Mouse (Mus musculus) urinary bladder, postnatal 10 days (tissue): ENCODE measurements at regions not wholly inside any gene's neighbourhood (a gene's known extent, or its start where the extent isn't known, plus 50 kb on each side); places are given as distances from the start of the nearest gene placed in this dataset.

Source experiments
- DNase-seq: peaks from one replicate; pipeline ENCODE4 v3.0.0; 2022; ENCODE audit warnings: low spot score

DNA sequence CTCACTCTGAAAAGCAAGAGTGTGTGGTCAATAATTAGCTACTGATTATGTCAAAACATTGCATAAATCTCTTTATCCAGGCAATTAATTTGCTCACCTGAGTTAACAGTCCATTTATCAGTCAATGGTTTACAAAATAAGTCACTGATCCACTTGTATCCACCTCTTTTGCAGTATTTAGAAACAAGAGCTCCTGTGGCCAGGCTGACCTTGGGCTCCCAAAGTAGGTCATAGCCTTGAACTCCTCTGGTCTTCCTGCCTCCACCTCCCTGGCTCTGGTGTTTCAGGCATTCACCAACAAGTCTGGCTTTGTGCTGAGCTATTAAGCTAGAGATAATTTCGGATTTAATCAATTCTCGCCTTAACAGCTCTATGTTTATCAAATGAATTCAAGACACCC is 675.8 kb upstream of the Tmem132c start:
- DNase-seq, result no peak

- no peak for DNase-seq
Measured at GRCm38 (mm10) chr5:126566226-126566625, 675.4 kb upstream of the Tmem132c start.

DNA sequence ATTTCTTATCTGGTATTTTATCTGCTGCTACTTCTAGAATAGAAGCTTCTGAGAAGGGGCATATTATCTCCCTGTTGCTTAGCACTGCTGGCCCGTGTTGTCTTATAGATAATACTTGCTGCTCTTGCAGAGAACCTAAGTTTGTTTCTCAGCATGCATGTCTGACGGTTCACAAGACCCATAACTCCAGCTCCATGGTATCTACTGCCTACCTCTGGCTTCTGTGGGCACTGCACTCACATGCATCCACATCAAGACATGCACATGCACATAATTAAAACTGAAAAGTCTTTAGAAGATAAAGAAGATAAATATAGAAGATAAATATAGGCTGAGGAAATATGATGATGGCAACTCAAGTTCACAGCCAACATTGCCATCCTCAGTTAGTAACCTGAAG is 667.8 kb upstream of the Tmem132c start:
- no peak for DNase-seq

DNA sequence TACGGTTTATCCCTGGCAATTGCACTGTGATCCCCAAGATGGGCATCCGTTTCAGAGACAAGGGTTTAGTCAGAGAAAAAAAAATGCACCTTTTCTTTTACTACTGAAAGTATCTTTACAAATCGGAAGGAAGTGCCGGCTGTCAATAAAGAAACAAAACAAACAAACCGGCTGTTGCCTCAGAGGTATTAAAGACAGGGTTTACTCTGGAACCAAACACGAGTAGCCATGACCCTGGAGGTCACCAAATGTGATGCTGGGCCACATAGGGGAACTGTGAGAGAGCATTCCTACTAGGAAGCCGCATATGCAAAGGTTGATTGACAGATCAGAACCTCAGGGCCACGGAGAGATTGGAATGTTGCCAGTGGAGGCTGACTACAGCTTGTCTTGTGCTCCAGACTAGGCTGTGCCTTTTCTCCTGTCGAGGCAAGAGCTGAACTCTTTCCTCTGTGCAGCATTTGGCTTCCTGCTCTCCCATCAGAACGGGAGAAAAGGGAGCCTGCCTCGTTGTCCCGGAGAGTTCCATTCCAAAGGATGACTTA is 643.8 kb upstream of the Tmem132c start:
- no peak for DNase-seq

DNA sequence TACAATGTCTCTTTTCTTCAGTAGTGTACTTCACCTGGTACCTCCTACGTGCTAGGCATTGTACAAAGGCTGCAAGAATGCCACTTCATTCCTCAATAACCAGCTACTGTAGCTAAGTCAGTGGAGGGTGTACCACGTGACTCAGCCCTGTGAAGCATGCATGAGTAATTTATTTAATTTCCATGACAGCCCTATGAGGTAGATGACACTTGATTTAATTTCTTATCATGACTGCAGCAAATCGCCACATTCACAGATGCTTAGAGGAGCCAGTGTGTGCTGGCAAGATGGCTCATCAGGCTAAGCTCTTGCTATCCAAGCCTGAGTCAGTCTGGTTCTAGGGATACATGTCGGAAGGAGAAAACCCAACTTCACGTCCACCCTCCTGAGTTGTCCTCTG is 642.0 kb upstream of the Tmem132c start:
- DNase-seq, result no peak

DNA sequence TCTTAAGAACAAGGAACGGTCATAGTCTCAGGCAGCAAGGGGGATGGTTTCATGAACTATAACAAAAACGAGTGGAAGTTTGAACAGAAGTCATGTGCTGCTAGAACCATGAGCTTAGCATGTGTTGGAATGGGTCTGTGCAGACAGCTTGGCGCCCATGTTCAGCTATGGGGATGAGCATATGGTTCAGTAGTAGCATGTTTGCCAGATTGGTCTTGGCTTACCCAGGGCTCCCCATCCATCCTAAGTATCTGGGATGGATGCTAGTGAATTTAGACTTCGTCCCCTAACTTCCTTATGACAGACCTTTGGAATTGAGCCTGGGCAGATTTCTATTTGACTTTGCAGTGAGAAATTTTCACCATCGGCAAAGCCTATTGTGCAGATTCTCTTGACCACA is 634.9 kb upstream of the Tmem132c start:
- DNase-seq, result no peak

GRCm38 (mm10) chr5:126612571-126612970 is 629.0 kb upstream of the Tmem132c start:
- DNase-seq, result no peak

DNA sequence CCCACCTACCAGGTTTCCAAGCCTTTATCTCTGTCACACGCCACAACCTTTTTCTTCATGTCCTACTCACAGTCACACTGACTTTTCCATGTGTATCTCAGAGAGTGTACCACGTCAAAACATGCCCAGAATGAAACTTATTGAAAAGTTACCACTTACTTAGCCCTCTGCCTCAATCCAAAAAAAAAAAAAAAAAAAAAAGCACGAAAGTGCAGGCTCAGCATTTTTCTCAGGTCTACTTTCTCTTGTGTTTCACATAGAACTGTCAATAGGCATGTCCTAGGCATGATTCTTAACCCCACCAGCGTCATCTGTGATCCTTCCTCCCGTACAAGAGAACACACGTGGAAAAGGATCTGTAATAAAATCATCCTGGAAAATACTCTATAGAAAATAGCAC is 619.1 kb upstream of the Tmem132c start:
- DNase-seq, result no peak

- DNase-seq, result no peak
Measured at GRCm38 (mm10) chr5:126623205-126623604, 618.4 kb upstream of the Tmem132c start.

- DNase-seq, result no peak
Measured at GRCm38 (mm10) chr5:126629826-126630225, 611.8 kb upstream of the Tmem132c start.

DNA sequence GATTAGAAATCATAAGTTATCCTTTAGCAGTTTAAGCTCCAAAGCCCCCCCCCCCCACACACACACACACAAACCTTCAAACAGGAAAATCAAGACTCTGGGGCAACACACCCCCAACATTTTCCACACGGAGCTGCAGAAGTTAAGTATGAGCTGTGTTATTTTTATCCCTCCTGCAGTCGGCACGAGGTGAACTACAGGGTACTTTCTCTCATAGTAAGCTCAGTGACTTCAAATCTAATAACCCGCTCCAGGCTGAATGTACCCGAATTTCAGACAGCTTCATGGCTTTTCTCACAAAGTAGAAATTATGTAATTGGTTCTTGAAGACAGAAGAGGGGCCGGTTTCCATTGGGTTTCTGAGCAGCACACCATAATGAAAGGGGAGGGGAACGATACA is 591.2 kb upstream of the Tmem132c start:
- no peak for DNase-seq

GRCm38 (mm10) chr5:126651367-126651766 is 590.2 kb upstream of the Tmem132c start:
- no peak for DNase-seq

DNA sequence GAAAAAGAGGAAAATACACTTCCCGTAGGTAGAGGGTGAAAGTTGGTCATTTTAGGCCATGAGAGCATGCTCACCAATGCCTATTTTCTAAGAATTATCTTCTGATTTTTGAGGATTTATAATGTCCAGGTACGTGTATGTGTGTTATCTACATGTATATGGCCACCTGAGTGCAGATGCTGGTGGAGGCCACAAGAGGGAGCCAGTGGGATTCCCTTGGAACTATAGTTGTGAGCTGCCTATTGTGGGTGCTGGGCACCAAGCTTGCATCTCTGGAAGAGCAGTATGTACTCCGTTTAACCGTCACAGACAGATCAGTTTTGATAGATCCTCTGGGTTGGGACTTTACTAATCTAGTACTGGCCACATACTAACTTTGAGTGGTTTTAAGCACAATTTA is 579.0 kb upstream of the Tmem132c start:
- DNase-seq, result no peak

DNA sequence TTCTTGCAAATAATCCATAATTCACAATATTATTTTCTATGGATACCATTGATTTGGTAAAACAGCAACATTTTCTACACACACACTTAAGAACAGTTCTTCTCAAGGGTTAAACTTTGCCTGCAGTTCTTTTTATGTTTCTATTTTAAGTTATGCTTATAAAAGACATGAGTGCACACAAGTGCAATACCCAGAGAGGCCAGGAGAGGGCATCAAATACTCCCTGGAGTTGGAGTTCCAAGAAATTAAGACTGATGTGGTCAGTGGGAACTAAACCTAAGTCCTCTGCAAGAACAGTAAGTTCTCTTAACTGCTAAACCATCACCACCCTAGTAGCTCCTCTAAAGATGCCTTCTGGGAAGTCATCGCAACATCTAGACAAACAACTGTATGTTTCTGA is 570.5 kb upstream of the Tmem132c start:
- DNase-seq, result no peak

DNA sequence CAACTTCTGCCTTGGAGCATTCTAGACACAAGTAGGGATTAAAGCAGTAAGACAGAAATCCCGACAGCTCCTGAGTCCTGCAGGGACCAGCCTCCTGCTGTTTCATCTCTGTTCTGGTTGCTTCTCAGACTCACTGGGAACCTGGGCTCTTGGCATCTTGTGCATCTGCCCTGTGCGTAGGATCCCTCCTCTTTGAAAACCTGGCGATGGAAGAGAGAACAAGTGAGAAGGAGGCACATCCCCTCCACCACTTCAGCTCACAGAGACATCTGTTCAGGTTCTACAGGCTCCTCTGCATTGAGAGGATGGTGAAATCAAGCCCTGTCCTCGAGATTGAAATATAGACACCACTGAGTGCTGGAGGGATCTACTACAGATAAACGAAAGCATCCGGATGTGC is 561.3 kb upstream of the Tmem132c start:
- no peak for DNase-seq

DNA sequence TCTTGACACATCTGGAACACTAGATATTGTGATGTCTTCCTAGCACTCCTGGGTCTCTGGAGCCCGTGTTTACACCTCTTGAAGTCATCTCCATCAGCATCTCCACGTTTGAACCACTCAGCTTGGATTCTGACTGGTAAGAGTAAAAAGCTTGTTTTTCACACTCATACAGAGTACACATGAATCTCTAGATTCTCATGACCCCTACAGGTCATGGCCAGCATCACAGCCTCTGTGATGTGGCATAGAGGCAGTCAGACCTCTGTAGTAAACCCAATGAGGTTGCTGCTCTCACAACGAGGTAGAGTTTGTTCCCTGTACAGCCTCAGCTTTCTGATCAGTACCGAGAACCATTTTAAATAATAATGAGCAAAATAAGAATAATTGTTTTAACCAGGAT is 542.3 kb upstream of the Tmem132c start:
- DNase-seq, result no peak

DNA sequence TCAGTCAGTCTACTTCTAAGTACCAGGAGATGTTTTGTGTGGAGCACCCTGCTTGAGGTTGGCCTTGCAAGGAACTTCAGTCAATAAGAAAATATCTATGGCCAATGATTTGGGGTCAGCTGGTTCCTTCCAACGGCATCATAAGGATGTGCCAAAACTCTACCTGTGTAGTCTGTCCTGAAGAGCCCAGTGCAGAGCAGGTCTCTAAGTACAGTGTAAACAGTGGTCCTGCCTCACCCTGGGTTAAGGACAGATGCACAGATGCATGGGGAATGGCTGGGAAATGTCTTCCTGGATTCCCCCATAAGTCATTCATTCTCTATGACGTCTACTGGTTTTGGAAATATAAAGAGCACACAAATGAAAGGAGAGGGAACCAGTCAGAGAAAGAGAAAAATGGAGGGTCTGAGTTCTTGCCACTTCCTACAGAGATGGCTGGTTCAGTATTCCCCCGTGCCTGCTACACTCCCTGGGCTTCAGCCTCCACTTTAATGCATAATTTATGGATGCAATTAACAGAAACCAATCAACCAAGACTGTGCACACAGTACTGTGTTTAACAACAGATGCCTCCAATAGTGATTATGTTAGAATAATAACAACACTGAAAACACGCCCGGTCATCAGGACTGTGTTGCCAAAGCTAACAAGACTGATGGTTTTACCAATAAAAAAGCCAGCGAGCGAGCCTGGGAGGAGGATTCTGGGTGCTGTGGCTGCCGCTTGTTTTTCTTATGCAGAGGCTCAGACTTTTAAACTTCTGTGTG is 537.9 kb upstream of the Tmem132c start:
- no peak for DNase-seq

- no peak for DNase-seq
Measured at GRCm38 (mm10) chr5:126705871-126706270, 535.7 kb upstream of the Tmem132c start.

- DNase-seq, result no peak
Measured at GRCm38 (mm10) chr5:126706701-126707100, 534.9 kb upstream of the Tmem132c start.

DNA sequence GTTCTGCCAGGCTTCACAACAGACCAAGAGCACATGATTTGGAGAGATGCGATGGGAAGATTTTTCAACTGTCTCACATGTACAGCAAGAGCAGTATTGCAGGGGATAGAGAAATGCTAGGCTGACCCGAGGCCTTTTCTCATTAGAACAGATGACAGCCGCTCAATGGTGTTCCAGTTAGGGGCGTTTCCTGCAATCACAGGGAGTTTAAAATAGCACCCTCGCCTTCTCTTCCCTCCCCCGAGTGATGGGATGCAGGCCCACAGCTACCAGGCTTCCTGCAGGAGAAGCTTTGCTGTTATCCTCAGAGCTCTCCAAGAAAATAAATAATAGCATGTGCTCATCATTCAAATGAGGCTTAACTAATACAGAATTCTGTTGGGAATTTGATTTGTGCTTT is 526.9 kb upstream of the Tmem132c start:
- DNase-seq, result no peak

DNA sequence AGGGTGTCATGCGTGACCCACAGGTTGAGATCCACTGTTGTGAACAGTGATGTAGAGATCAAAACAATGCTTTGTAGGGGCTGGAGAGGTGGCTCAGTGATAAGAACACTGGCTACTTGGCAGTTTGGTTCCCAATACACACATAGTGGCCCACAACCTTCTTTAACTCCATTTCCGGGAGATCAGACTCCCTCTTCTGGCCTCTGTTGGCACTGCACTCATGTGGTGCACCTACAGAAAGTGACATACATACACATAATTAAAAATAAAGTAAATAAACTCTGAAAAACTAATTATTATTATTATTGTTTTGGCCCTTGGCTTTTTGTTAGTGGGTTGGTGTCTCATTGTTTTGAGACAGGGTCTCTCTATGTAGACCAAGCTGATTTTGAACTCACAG is 523.2 kb upstream of the Tmem132c start:
- no peak for DNase-seq

DNA sequence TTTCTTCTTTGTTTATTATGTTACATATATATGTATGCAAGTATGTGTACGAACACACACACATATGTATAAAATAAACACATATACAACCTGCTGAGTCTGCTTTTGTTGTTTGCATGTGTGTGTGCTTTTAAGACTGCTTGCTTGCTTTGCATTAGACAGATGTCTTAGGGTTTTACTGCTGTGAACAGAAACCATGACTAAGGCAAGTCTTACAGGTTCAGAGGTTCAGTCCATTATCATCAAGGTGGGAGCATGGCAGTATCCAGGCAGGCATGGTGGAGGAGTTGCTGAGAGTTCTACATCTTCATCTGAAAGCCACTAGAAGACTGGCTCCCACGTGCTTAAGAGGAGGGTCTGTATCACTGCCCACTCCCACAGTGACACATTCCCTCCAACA is 520.3 kb upstream of the Tmem132c start:
- DNase-seq, result no peak

GRCm38 (mm10) chr5:126723304-126724295 is 518.0 kb upstream of the Tmem132c start:
- no peak for DNase-seq
